Mouse (Mus musculus) liver, adult 2 months (tissue): Measurements from ENCODE around the gene Met. TPM values are rescaled to one million over a fixed set of nuclear protein-coding genes. Genes with fewer than 3 reads are reported as not detected.

Source experiments
- DNase-seq: peaks from one replicate; pipeline ENCODE4 v3.0.0-alpha.2; 2011; ENCODE audit warnings: low read depth, low spot score; ENCODE audit errors: extremely low read depth
- H3K27ac ChIP-seq: fragments of 200-500 bp; replicated peaks from 2 replicates; pipeline ENCODE4 v1.5.1; 2012; ENCODE audit warnings: low read depth, mild to moderate bottlenecking, control low read depth, inconsistent platforms, low read length; ENCODE audit not compliant: insufficient read depth
- H3K27me3 ChIP-seq: fragments of 200-500 bp; 2 replicates; pipeline ENCODE4 v1.6.1; 2012; ENCODE audit warnings: mild to moderate bottlenecking, moderate library complexity, low read length, inconsistent platforms; ENCODE audit not compliant: control insufficient read depth, insufficient read depth
- H3K36me3 ChIP-seq: fragments of 200-500 bp; 2 replicates; pipeline ENCODE4 v1.6.1; 2012; ENCODE audit warnings: low read length, inconsistent platforms; ENCODE audit not compliant: control insufficient read depth, insufficient read depth
- H3K4me1 ChIP-seq: fragments of 200-500 bp; 2 replicates; pipeline ENCODE4 v1.6.1; 2011; ENCODE audit warnings: low read length; ENCODE audit not compliant: control insufficient read depth, insufficient read depth
- H3K4me3 ChIP-seq: fragments of 200-500 bp; 2 replicates; pipeline ENCODE4 v1.5.1; 2011; ENCODE audit warnings: low read depth, mild to moderate bottlenecking, control low read depth, low read length, moderate library complexity; ENCODE audit not compliant: insufficient read depth
- H3K79me2 ChIP-seq: fragments of 200-500 bp; 2 replicates; pipeline ENCODE4 v1.6.1; 2012; ENCODE audit warnings: inconsistent platforms, mild to moderate bottlenecking, low read length, moderate library complexity; ENCODE audit not compliant: control insufficient read depth, insufficient read depth
- H3K9ac ChIP-seq: fragments of 200-500 bp; 2 replicates; pipeline ENCODE4 v1.6.1; 2012; ENCODE audit warnings: low read depth, mild to moderate bottlenecking, control low read depth, inconsistent platforms, low read length
- CTCF ChIP-seq: fragments of 200-500 bp; IDR thresholded peaks from 2 replicates; pipeline ENCODE4 v1.5.1; 2011; ENCODE audit warnings: low read depth, low read length, control low read depth
- POLR2A ChIP-seq: fragments of 200-500 bp; IDR thresholded peaks from 2 replicates; pipeline ENCODE4 v1.6.1; 2011; ENCODE audit warnings: low read length, control low read depth; ENCODE audit not compliant: insufficient read depth; ENCODE audit errors: extremely low read depth
- WGBS: fragments of 180-500 bp; shearing (Covaris S2); methylation state at CpG from one replicate; pipeline ENCODE4 v1.1.7; 2018; 5-methylcytosine and 5-hydroxymethylcytosine counted together
- polyA plus RNA-seq: library from polyadenylated mRNA; depleted of rRNA; stranded (reverse); fragments of >200 nt; gene quantifications from 2 replicates; pipeline ENCODE4 v1.2.3, GENCODE M21; 2012
- total RNA-seq: library from RNA; depleted of rRNA; stranded (reverse); fragments of >200 nt; gene quantifications from 2 replicates; pipeline ENCODE4 v1.2.3, GENCODE M21; 2014

Met gene
- total and polyA plus RNA-seq, 2 experiments = 13.5 to 72.0 TPM

- TF ChIP-seq CTCF = no peak
- no peak for TF ChIP-seq POLR2A
- WGBS = 71% methylated on average over 5 of the region's 5 CpGs
- no peaks in the 10 kb centered on the region for H3K27me3 ChIP-seq
These were observed 12.3 kb upstream of the Met start for GRCm38 (mm10) chr6:17451305-17451704.

GRCm38 (mm10) chr6:17455116-17455515, 8.5 kb upstream of the Met start:
- Histone ChIP-seq H3K4me1 (no peaks in the 10 kb centered on the region), H3K27me3 (no peaks in the 10 kb centered on the region), H3K4me3 (no peak overlapping the region), H3K36me3 (no peaks in the 10 kb centered on the region), H3K9ac (no peak overlapping the region), H3K27ac (no peak overlapping the region), H3K79me2 (no peaks in the 10 kb centered on the region)
- TF ChIP-seq POLR2A (no peak), CTCF (no peak)
- DNase-seq = no peak
- WGBS = 95% methylated on average over 1 of the region's 1 CpGs

More at GRCm38 (mm10) chr6:17451305-17451704, 12.3 kb upstream of the Met start:
- no peak overlapping the region for H3K27ac ChIP-seq
- H3K9ac ChIP-seq = no peak overlapping the region
- no peak for DNase-seq
- H3K4me1 ChIP-seq = no peaks in the 10 kb centered on the region
- H3K36me3 ChIP-seq = no peaks in the 10 kb centered on the region
- no peaks in the 10 kb centered on the region for H3K79me2 ChIP-seq
- no peak overlapping the region for H3K4me3 ChIP-seq

GRCm38 (mm10) chr6:17459561-17459960, 4.0 kb upstream of the Met start:
- no peaks in the 10 kb centered on the region for H3K4me1 ChIP-seq
- H3K36me3 ChIP-seq = no peaks in the 10 kb centered on the region
- no peak overlapping the region for H3K27ac ChIP-seq
- no peaks in the 10 kb centered on the region for H3K79me2 ChIP-seq
- no peak overlapping the region for H3K9ac ChIP-seq
- H3K4me3 ChIP-seq = no peak overlapping the region
- DNase-seq = no peak
- WGBS = 82% methylated on average over 6 of the region's 6 CpGs
- no peak for TF ChIP-seq POLR2A
- TF ChIP-seq CTCF = no peak
- H3K27me3 ChIP-seq = no peaks in the 10 kb centered on the region

GRCm38 (mm10) chr6:17461435-17461834, 2.2 kb upstream of the Met start:
- H3K36me3 ChIP-seq = no peaks in the 10 kb centered on the region
- peaks cover 9% of the 10 kb centered on the region; the same call in 1 of the 2 replicates for H3K79me2 ChIP-seq
- peaks cover 8% of the 10 kb centered on the region; the same call in 1 of the 2 replicates for H3K4me1 ChIP-seq
- H3K27ac ChIP-seq = no peak overlapping the region
- DNase-seq = no peak
- no peak overlapping the region for H3K4me3 ChIP-seq
- TF ChIP-seq POLR2A (no peak), CTCF (no peak)
- WGBS = 89% methylated on average over 7 of the region's 7 CpGs
- H3K27me3 ChIP-seq = no peaks in the 10 kb centered on the region
- H3K9ac ChIP-seq = no peak overlapping the region

GRCm38 (mm10) chr6:17464281-17465025, 853 bp downstream of the Met start:
- H3K27ac ChIP-seq = peak overlapping the region; percentile 96
- TF ChIP-seq CTCF (no peak), POLR2A (no peak; the same call in 1 of the 2 replicates)
- peaks cover 17% of the 10 kb centered on the region for H3K4me1 ChIP-seq
- peak overlapping the region; percentile 83 for H3K4me3 ChIP-seq
- peak; percentile 63 for DNase-seq
- peaks cover 17% of the 10 kb centered on the region for H3K79me2 ChIP-seq
- H3K36me3 ChIP-seq = no peaks in the 10 kb centered on the region
- no peaks in the 10 kb centered on the region for H3K27me3 ChIP-seq
- peak overlapping the region; percentile 87 for H3K9ac ChIP-seq
- WGBS = 6% methylated on average over 15 of the region's 15 CpGs

GRCm38 (mm10) chr6:17466526-17466925, 2.9 kb downstream of the Met start:
- H3K9ac ChIP-seq = peak overlapping the region; percentile 45
- peak overlapping the region; percentile 9; the same call in 1 of the 2 replicates for H3K4me3 ChIP-seq
- TF ChIP-seq CTCF = no peak
- TF ChIP-seq POLR2A = no peak
- H3K36me3 ChIP-seq = peaks cover 1% of the 10 kb centered on the region; the same call in 1 of the 2 replicates
- H3K4me1 ChIP-seq = peaks cover 22% of the 10 kb centered on the region
- H3K27ac ChIP-seq = peak overlapping the region; percentile 78
- peak; percentile 88 for DNase-seq
- peaks cover 22% of the 10 kb centered on the region for H3K79me2 ChIP-seq
- H3K27me3 ChIP-seq = no peaks in the 10 kb centered on the region
- WGBS = 12% methylated on average over 3 of the region's 3 CpGs
